Mouse (Mus musculus): Measurements from ENCODE around the gene Otop3. TPM values are rescaled to one million over a fixed set of nuclear protein-coding genes. Genes with fewer than 3 reads are reported as not detected.

Otop3 gene
- polyA plus RNA-seq, 1 experiment from 2014 or later = 2.7 TPM

GRCm38 (mm10) chr11:115319704-115320383 is 14.7 kb upstream of the Otop3 start:
- Histone ChIP-seq H3K27ac (no peak overlapping the region), H3K4me1 (peaks cover 11% of the 10 kb centered on the region; the same call in 1 of the 2 replicates), H3K4me2 (no peak overlapping the region), H3K9ac (no peak overlapping the region), H3K36me3 (no peaks in the 10 kb centered on the region), H3K27me3 (replicated peaks) (peaks cover 92% of the 10 kb centered on the region), H3K4me3 (replicated peaks) (no peak overlapping the region), H3K9me3 (no peaks in the 10 kb centered on the region)
- ATAC-seq (ENCODE audit: insufficient read depth, low FRiP score, low read depth) = peak; percentile 23; the same call in 1 of the 2 replicates
- 10% methylated on average over 18 of the region's 18 CpGs for WGBS

- Histone ChIP-seq H3K27ac (no peak within 1 kb of the TSS), H3K9ac (no peak within 1 kb of the TSS), H3K4me2 (peak within 1 kb of the TSS; percentile 24), H3K4me1 (peaks cover 11% of the 10 kb centered on the region; the same call in 1 of the 2 replicates), H3K9me3 (no peaks in the 10 kb centered on the region), H3K4me3 (replicated peaks) (peak within 1 kb of the TSS; percentile 17), H3K36me3 (no peaks in the 10 kb centered on the region), H3K27me3 (replicated peaks) (peaks cover 79% of the 10 kb centered on the region)
- WGBS = 4% methylated on average over 35 of the region's 35 CpGs
- no peak for ATAC-seq (ENCODE audit: insufficient read depth, low FRiP score, low read depth)
These were observed 12.4 kb upstream of the Otop3 start, which contains the start of gene Ush1g for GRCm38 (mm10) chr11:115321906-115322693. Ush1g (minus strand) TSS chr11:115322041.

GRCm38 (mm10) chr11:115323354-115323753 is 11.2 kb upstream of the Otop3 start:
- Histone ChIP-seq H3K9ac (no peak overlapping the region), H3K4me3 (replicated peaks) (no peak overlapping the region), H3K27me3 (replicated peaks) (peaks cover 67% of the 10 kb centered on the region), H3K4me1 (peaks cover 11% of the 10 kb centered on the region; the same call in 1 of the 2 replicates), H3K9me3 (no peaks in the 10 kb centered on the region), H3K4me2 (no peak overlapping the region), H3K36me3 (no peaks in the 10 kb centered on the region), H3K27ac (no peak overlapping the region)
- no peak for ATAC-seq (ENCODE audit: insufficient read depth, low FRiP score, low read depth)
- WGBS = 17% methylated on average over 32 of the region's 32 CpGs

GRCm38 (mm10) chr11:115326730-115327129 is 7.8 kb upstream of the Otop3 start:
- Histone ChIP-seq H3K36me3 (no peaks in the 10 kb centered on the region), H3K27ac (no peak overlapping the region), H3K9me3 (no peaks in the 10 kb centered on the region), H3K27me3 (replicated peaks) (peaks cover 40% of the 10 kb centered on the region), H3K4me2 (no peak overlapping the region), H3K9ac (no peak overlapping the region), H3K4me3 (replicated peaks) (no peak overlapping the region), H3K4me1 (peaks cover 5% of the 10 kb centered on the region; the same call in 1 of the 2 replicates)
- 0 out of 2 replicates have a peak, but pooled peaks have one; percentile 18 for ATAC-seq (ENCODE audit: insufficient read depth, low FRiP score, low read depth)
- 56% methylated on average over 7 of the region's 7 CpGs for WGBS

GRCm38 (mm10) chr11:115329339-115329738 is 5.2 kb upstream of the Otop3 start:
- H3K4me2 ChIP-seq = no peak overlapping the region
- no peak overlapping the region for H3K27ac ChIP-seq
- H3K4me3 ChIP-seq (replicated peaks) = no peak overlapping the region
- peaks cover 3% of the 10 kb centered on the region; the same call in 1 of the 2 replicates for H3K4me1 ChIP-seq
- no peak overlapping the region for H3K9ac ChIP-seq
- no peaks in the 10 kb centered on the region for H3K9me3 ChIP-seq
- H3K27me3 ChIP-seq (replicated peaks) = peaks cover 34% of the 10 kb centered on the region
- no peak for ATAC-seq (ENCODE audit: insufficient read depth, low FRiP score, low read depth)
- 73% methylated on average over 15 of the region's 15 CpGs for WGBS
- H3K36me3 ChIP-seq = no peaks in the 10 kb centered on the region

GRCm38 (mm10) chr11:115335223-115335622 is 692 bp downstream of the Otop3 start:
- Histone ChIP-seq H3K27me3 (replicated peaks) (peaks cover 53% of the 10 kb centered on the region), H3K9me3 (no peaks in the 10 kb centered on the region), H3K36me3 (no peaks in the 10 kb centered on the region), H3K9ac (no peak overlapping the region), H3K4me3 (replicated peaks) (0 out of 2 replicates have a peak overlapping the region, but pooled peaks have one; percentile 3), H3K4me2 (peak overlapping the region; percentile 49), H3K27ac (no peak overlapping the region), H3K4me1 (peaks cover 12% of the 10 kb centered on the region)
- 50% methylated on average over 12 of the region's 12 CpGs for WGBS
- no peak for ATAC-seq (ENCODE audit: insufficient read depth, low FRiP score, low read depth)

GRCm38 (mm10) chr11:115336115-115336514 is 1.6 kb downstream of the Otop3 start:
- H3K27ac ChIP-seq = no peak overlapping the region
- H3K27me3 ChIP-seq (replicated peaks) = peaks cover 51% of the 10 kb centered on the region
- WGBS = 15% methylated on average over 6 of the region's 6 CpGs
- no peaks in the 10 kb centered on the region for H3K36me3 ChIP-seq
- ATAC-seq (ENCODE audit: insufficient read depth, low FRiP score, low read depth) = no peak
- no peaks in the 10 kb centered on the region for H3K9me3 ChIP-seq
- H3K9ac ChIP-seq = no peak overlapping the region
- no peak overlapping the region for H3K4me3 ChIP-seq (replicated peaks)
- H3K4me1 ChIP-seq = peaks cover 12% of the 10 kb centered on the region
- no peak overlapping the region for H3K4me2 ChIP-seq

- WGBS = 51% methylated on average over 3 of the region's 3 CpGs
- Histone ChIP-seq H3K4me2 (no peak overlapping the region), H3K27me3 (replicated peaks) (peaks cover 44% of the 10 kb centered on the region), H3K9me3 (no peaks in the 10 kb centered on the region), H3K36me3 (no peaks in the 10 kb centered on the region), H3K9ac (no peak overlapping the region), H3K27ac (no peak overlapping the region), H3K4me1 (peaks cover 12% of the 10 kb centered on the region), H3K4me3 (replicated peaks) (no peak overlapping the region)
- ATAC-seq (ENCODE audit: insufficient read depth, low FRiP score, low read depth) = no peak
These were observed 2.8 kb downstream of the Otop3 start for GRCm38 (mm10) chr11:115337350-115337749.

GRCm38 (mm10) chr11:115337826-115338225 is 3.3 kb downstream of the Otop3 start:
- Histone ChIP-seq H3K27ac (no peak overlapping the region), H3K9ac (no peak overlapping the region), H3K36me3 (no peaks in the 10 kb centered on the region), H3K9me3 (no peaks in the 10 kb centered on the region), H3K4me3 (replicated peaks) (no peak overlapping the region), H3K27me3 (replicated peaks) (peaks cover 43% of the 10 kb centered on the region), H3K4me2 (no peak overlapping the region), H3K4me1 (peaks cover 12% of the 10 kb centered on the region)
- WGBS = 71% methylated on average over 1 of the region's 1 CpGs
- no peak for ATAC-seq (ENCODE audit: insufficient read depth, low FRiP score, low read depth)

GRCm38 (mm10) chr11:115341246-115341645 is 6.7 kb downstream of the Otop3 start:
- H3K9me3 ChIP-seq = no peaks in the 10 kb centered on the region
- WGBS = 57% methylated on average over 2 of the region's 2 CpGs

GRCm38 (mm10) chr11:115341866-115342265 is 7.3 kb downstream of the Otop3 start:
- H3K4me3 ChIP-seq (replicated peaks) = no peak overlapping the region
- no peaks in the 10 kb centered on the region for H3K9me3 ChIP-seq
- H3K27me3 ChIP-seq (replicated peaks) = peaks cover 13% of the 10 kb centered on the region; the same call in 1 of the 2 replicates
- 58% methylated on average over 6 of the region's 6 CpGs for WGBS
- no peak overlapping the region for H3K27ac ChIP-seq
- H3K4me1 ChIP-seq = peaks cover 18% of the 10 kb centered on the region
- no peak overlapping the region for H3K9ac ChIP-seq
- H3K4me2 ChIP-seq = no peak overlapping the region
- no peak for ATAC-seq (ENCODE audit: insufficient read depth, low FRiP score, low read depth)
- H3K36me3 ChIP-seq = no peaks in the 10 kb centered on the region

More at GRCm38 (mm10) chr11:115341246-115341645, 6.7 kb downstream of the Otop3 start:
- no peak overlapping the region for H3K27ac ChIP-seq
- no peak overlapping the region for H3K4me2 ChIP-seq
- no peak overlapping the region for H3K4me3 ChIP-seq (replicated peaks)
- H3K36me3 ChIP-seq = no peaks in the 10 kb centered on the region
- no peak overlapping the region for H3K9ac ChIP-seq
- H3K27me3 ChIP-seq (replicated peaks) = peaks cover 14% of the 10 kb centered on the region
- peaks cover 12% of the 10 kb centered on the region for H3K4me1 ChIP-seq
- no peak for ATAC-seq (ENCODE audit: insufficient read depth, low FRiP score, low read depth)

- no peak for ATAC-seq (ENCODE audit: insufficient read depth, low FRiP score, low read depth)
- Histone ChIP-seq H3K4me1 (peaks cover 23% of the 10 kb centered on the region), H3K9me3 (no peaks in the 10 kb centered on the region), H3K4me2 (no peak overlapping the region), H3K27me3 (replicated peaks) (peaks cover 8% of the 10 kb centered on the region; the same call in 1 of the 2 replicates), H3K4me3 (replicated peaks) (no peak overlapping the region), H3K9ac (no peak overlapping the region), H3K27ac (no peak overlapping the region), H3K36me3 (no peaks in the 10 kb centered on the region)
- 19% methylated on average over 12 of the region's 12 CpGs for WGBS
These were observed 10.4 kb downstream of the Otop3 start for GRCm38 (mm10) chr11:115344967-115345366.
